ENCODE assay signal across 8 mouse cellular contexts in the genomic region with DNA sequence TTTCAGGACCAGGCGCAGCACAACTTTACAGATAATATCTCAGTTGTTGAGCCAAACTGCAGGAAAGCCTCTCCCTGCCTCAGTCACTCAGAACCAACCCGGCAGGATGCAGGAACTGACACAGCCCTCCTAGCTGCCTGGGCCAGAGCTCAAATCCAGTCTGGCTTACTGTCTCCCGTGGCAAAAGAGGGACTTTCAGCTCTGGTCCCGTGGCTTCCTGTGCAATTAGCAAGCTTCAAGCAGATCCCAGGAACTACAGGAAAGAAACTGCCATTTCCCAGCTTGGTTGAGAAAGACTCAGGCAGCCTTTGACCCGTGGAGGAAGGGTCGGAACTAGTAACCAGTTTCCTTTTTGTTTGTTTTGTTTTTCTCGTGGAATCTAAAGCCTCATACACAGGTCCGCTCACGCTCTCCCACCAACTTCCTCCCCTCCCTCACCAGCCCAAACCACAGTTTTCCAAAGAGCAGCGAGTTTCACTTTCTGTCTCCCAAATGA. TPM values are rescaled to one million over a fixed set of nuclear protein-coding genes. Genes with fewer than 3 reads are reported as not detected.
DNase-seq lines count a peak whose midpoint lies in the region; ATAC-seq and TF ChIP-seq lines count a peak whose summit lies in the region.

No protein-coding gene starts in this region.

- WGBS in lung, adult 2 months = 6% methylated on average over 10 of the region's 10 CpGs
- 50% methylated on average over 10 of the region's 10 CpGs for WGBS in midbrain, embryonic 11.5 days

- no peaks in the 10 kb centered on the region for H3K27me3 ChIP-seq in testis, adult 2 months (ENCODE audit: control insufficient read depth, insufficient read depth, low read length)
- H3K27me3 ChIP-seq in midbrain, embryonic 11.5 days (ENCODE audit: control insufficient read depth, insufficient read depth, low read length) = no peaks in the 10 kb centered on the region

- H3K27ac ChIP-seq in testis, adult 2 months (ENCODE audit: control insufficient read depth, insufficient read depth, low read depth, low read length) = peak overlapping the region; percentile 45; the same call in 1 of the 2 replicates
- H3K27ac ChIP-seq in midbrain, embryonic 11.5 days (ENCODE audit: low read depth, low read length) = no peak overlapping the region

- no peak for DNase-seq in testis, postnatal 14 days (ENCODE audit: low spot score)
- DNase-seq in gastrocnemius, adult 8-10 months (ENCODE audit: low spot score in 2 of 2) = peak; percentile 22 to 27
- peak; percentile 76 for DNase-seq in kidney, adult 11 months
- peak; percentile 54 for DNase-seq in lung, adult 2 months
- no peak for DNase-seq in cerebellum, adult 9-11 months
- no peak for DNase-seq in midbrain, embryonic 11.5 days (ENCODE audit: low spot score, missing footprints)
- DNase-seq in cerebellum, adult 18-20 months = no peak

- no peaks in the 10 kb centered on the region; the same call in 1 of the 2 replicates for H3K4me1 ChIP-seq in testis, adult 2 months (ENCODE audit: control insufficient read depth, insufficient read depth, low read length)
- H3K4me1 ChIP-seq in lung, adult 2 months (ENCODE audit: control insufficient read depth, insufficient read depth, low read length) = peaks cover 6% of the 10 kb centered on the region; the same call in 1 of the 2 replicates
- no peaks in the 10 kb centered on the region for H3K4me1 ChIP-seq in midbrain, embryonic 11.5 days (ENCODE audit: control insufficient read depth, insufficient read depth, low read length)

- no peak overlapping the region for H3K4me2 ChIP-seq in midbrain, embryonic 11.5 days

- no peak for TF ChIP-seq POLR2A in testis, adult 2 months (IDR thresholded peaks at IDR 0.05; ENCODE audit: control insufficient read depth, low read depth, low read length)
- peak; percentile 56; the same call in 1 of the 2 replicates for TF ChIP-seq POLR2A in lung, adult 2 months (IDR thresholded peaks at IDR 0.05; ENCODE audit: borderline replicate concordance, extremely low read depth, low read depth, low read length)

- H3K4me3 ChIP-seq in testis, adult 2 months (ENCODE audit: control insufficient read depth, low read depth, low read length) = no peak overlapping the region
- peak overlapping the region; percentile 36 for H3K4me3 ChIP-seq in lung, adult 2 months (replicated peaks; ENCODE audit: extremely low read depth, low read depth, low read length)
- no peak overlapping the region for H3K4me3 ChIP-seq in midbrain, embryonic 11.5 days (ENCODE audit: low read depth, low read length)

- no peak for TF ChIP-seq CTCF in testis, adult 2 months (IDR thresholded peaks at IDR 0.05; ENCODE audit: control insufficient read depth, insufficient read depth, insufficient replicate concordance, low read depth, low read length)
- TF ChIP-seq CTCF in lung, adult 2 months (IDR thresholded peaks at IDR 0.05; ENCODE audit: insufficient read depth, low read length) = no peak

- H3K9ac ChIP-seq in midbrain, embryonic 11.5 days (ENCODE audit: low read length) = no peak overlapping the region

- no peaks in the 10 kb centered on the region for H3K9me3 ChIP-seq in midbrain, embryonic 11.5 days (ENCODE audit: control insufficient read depth, low read length)

- no peak for ATAC-seq in midbrain, embryonic 11.5 days (ENCODE audit: low FRiP score)

- no peaks in the 10 kb centered on the region for H3K36me3 ChIP-seq in testis, adult 2 months (ENCODE audit: control insufficient read depth, insufficient read depth, low read length)
- no peaks in the 10 kb centered on the region for H3K36me3 ChIP-seq in midbrain, embryonic 11.5 days (ENCODE audit: control insufficient read depth, insufficient read depth, low read length)

RNA-seq across cellular contexts. Expression of a gene that starts 24.5 kb away (rescaled TPM):
- 30.8 and 35.5 TPM in 2 replicates for polyA plus RNA-seq in testis, adult 2 months (2012; rRNA removed)
- total RNA-seq in gastrocnemius, adult 8-10 months (2022) = 10 to 100 TPM; 33.0 to 39.8 (median 36.6) TPM
- polyA plus RNA-seq in lung, adult 2 months (2012; rRNA removed) = 10.3 and 13.5 TPM in 2 replicates
- 36.2 and 37.7 TPM in 2 replicates for polyA plus RNA-seq in midbrain, embryonic 11.5 days (2014; fragmentation: Nextera tagmentation; extraction: Ambion mirVana)

RNA-seq across cellular contexts. Expression of a gene that starts 38.2 kb away (rescaled TPM):
- polyA plus RNA-seq in testis, adult 2 months (2012; rRNA removed) = 1.7 and 2.6 TPM in 2 replicates
- 10 to 100 TPM in 1 of 4 experiments, 1 to 10 TPM in 3; 3.0 to 10.9 (median 6.4) TPM for total RNA-seq in gastrocnemius, adult 8-10 months (2022)
- 148 and 282 TPM in 2 replicates for polyA plus RNA-seq in lung, adult 2 months (2012; rRNA removed)
- 0.37 and 0.60 TPM in 2 replicates for polyA plus RNA-seq in midbrain, embryonic 11.5 days (2014; fragmentation: Nextera tagmentation; extraction: Ambion mirVana)

Comparison
In these comparisons a context has a peak if more than half of its experiments do, and no peak if none do; other contexts are left out.
1. DNase-seq: peak in gastrocnemius, adult 8-10 months (2 of 2), kidney, adult 11 months (single experiment) and lung, adult 2 months (single experiment); none in testis, postnatal 14 days (single experiment), cerebellum, adult 9-11 months (single experiment), midbrain, embryonic 11.5 days (single experiment) and cerebellum, adult 18-20 months (0 of 2).
2. RNA of a gene that starts 38.2 kb away (polyA plus RNA-seq): 148 to 282 TPM in lung, adult 2 months; 1.7 to 2.6 TPM in testis, adult 2 months and 0.37 to 0.60 TPM in midbrain, embryonic 11.5 days; every median in the first group is over 10 times any median in the second.